Mouse (Mus musculus) common myeloid progenitor, adult 5-6 weeks (primary cell): Measurements from ENCODE around the gene Tubg2. TPM values are rescaled to one million over a fixed set of nuclear protein-coding genes. Genes with fewer than 3 reads are reported as not detected.
"Not testable (repeated sequence)": the region's sequence is repeated elsewhere in the genome, so short reads cannot be mapped to it uniquely, and the experiment has no call there.

Experiments used
- ATAC-seq: replicated peaks from 2 replicates; pipeline ENCODE4 v1.8.0; 2016; ENCODE audit warnings: low read depth, mild to moderate bottlenecking, moderate TSS enrichment, inconsistent platforms; ENCODE audit not compliant: poor library complexity, severe bottlenecking
- total RNA-seq: library from RNA; stranded (forward); fragments of 200-1000, 187-1606 nt; gene quantifications from 2 replicates; pipeline ENCODE4 v1.2.3, GENCODE M21; 2017

The Tubg2 gene
- total RNA-seq: not detected in 2 replicates

DNA sequence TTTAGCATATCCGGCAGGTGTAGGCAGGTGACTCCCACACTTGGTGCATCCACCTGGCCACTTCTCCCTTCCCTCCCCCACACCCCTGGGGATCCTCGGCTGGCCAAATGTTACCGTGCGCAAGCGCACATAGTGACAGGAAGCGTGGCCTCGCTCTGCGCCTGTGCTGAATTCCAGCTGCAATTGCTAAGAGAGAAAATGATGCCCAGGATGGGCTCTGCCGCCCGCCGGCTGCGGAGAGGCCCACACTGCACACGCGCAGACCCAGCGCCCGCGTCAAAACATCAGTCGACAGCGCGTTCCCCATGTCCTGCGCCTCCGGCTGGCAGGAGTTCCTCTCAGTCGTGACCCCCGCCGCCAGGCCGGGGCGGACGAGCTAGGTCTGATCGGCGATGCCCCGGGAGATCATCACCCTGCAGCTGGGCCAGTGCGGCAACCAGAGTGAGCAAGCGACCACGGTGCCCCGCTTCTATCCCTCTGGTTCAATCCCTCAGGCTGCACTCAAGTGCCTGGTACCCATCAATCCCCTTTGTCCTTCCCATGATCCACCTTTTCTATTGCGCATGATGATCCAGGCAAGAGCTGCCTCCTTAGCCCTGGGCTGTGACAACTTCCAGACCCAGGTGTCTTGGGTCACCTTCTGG, at the start of gene Tubg2:
Gene Tubg2 (plus strand): TSS at position 180 of the 644 bp plus-strand sequence.
- peak; percentile 60; the same call in 1 of the 2 replicates for ATAC-seq

DNA sequence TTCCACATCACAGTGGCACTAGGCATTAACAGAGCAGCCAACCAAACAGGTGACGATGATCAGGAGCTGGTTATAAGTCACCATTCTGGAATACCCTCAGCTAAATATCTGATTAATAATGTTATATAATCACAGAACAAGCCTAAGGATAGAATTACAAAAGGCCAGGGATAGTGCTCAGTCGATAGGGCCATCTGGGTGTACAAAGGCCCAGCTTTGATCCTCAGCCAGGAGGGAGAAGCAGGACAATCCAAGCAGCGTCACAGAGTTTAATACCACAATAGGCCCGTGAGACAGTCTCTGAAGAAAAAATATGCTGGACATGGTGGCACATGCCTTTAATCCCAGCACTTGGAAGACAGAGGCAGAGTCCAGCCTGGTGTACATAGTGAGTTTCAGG, 46.4 kb upstream of the Tubg2 start:
- no peak for ATAC-seq

- no peak for ATAC-seq
These were observed 45.0 kb upstream of the Tubg2 start for GRCm38 (mm10) chr11:101110708-101111107.

GRCm38 (mm10) chr11:101111178-101111577, 44.5 kb upstream of the Tubg2 start:
- no peak for ATAC-seq

GRCm38 (mm10) chr11:101112186-101112585, 43.5 kb upstream of the Tubg2 start:
- ATAC-seq: no peak

- ATAC-seq: peak; percentile 29
These were observed 40.1 kb upstream of the Tubg2 start for GRCm38 (mm10) chr11:101115564-101115963.

- ATAC-seq: no peak
These were observed 37.6 kb upstream of the Tubg2 start for GRCm38 (mm10) chr11:101118105-101118504.

GRCm38 (mm10) chr11:101119131-101119760, 36.5 kb upstream of the Tubg2 start:
- ATAC-seq: peak; percentile 30

GRCm38 (mm10) chr11:101119761-101120544, 35.8 kb upstream of the Tubg2 start, which contains the start of the genes Retreg3 and Tubg1:
Gene Retreg3 (minus strand): TSS chr11:101119893.
Gene Tubg1 (plus strand): TSS chr11:101119938.
- ATAC-seq: peak; percentile 89

GRCm38 (mm10) chr11:101120545-101121188, 35.0 kb upstream of the Tubg2 start:
- no peak for ATAC-seq

DNA sequence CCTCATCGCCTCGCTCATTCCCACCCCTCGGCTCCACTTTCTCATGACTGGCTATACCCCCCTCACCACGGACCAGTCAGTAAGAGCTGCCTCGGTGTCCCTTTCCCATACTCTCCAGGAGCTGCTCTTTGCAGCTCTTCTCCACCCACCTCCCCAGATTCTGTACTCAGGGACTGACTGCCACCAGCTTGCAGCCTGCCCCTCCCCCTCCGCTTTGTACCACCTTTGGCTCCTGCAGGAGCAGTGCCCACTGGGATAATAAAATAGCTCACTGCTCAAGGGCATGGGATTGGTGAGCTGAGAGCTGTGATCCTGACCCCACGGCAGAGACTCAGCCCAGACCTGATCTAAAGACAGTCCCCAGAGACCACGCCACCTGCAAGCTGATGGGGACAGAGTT, 31.2 kb upstream of the Tubg2 start:
- not testable (repeated sequence) for ATAC-seq

GRCm38 (mm10) chr11:101125008-101125407, 30.7 kb upstream of the Tubg2 start:
- not testable (repeated sequence) for ATAC-seq

DNA sequence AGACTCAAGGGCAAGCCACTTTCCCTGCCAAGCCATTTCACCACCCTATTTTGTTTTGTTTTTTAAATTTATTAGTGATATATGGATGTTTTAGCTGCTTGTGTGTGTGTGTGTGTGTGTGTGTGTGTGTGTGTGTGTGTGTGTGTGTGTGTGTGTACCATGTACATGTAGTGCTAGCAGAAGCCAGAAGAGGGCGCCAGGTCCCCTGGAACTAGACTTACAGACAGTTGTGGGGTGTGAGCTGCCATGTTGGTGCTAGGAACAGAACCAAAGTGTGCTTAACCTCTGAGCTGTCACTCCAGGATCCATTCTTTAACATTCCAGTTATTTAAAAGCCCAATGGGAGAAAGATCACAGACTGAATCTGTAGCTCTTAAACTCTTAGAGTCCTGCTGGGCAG, 28.6 kb upstream of the Tubg2 start:
- ATAC-seq: no peak

GRCm38 (mm10) chr11:101128996-101129577, 26.6 kb upstream of the Tubg2 start:
- ATAC-seq: no peak

GRCm38 (mm10) chr11:101130056-101130756, 25.5 kb upstream of the Tubg2 start:
- ATAC-seq: no peak

GRCm38 (mm10) chr11:101131187-101131586, 24.5 kb upstream of the Tubg2 start:
- ATAC-seq: no peak

- no peak for ATAC-seq
These were observed 24.0 kb upstream of the Tubg2 start for GRCm38 (mm10) chr11:101131701-101132100.

DNA sequence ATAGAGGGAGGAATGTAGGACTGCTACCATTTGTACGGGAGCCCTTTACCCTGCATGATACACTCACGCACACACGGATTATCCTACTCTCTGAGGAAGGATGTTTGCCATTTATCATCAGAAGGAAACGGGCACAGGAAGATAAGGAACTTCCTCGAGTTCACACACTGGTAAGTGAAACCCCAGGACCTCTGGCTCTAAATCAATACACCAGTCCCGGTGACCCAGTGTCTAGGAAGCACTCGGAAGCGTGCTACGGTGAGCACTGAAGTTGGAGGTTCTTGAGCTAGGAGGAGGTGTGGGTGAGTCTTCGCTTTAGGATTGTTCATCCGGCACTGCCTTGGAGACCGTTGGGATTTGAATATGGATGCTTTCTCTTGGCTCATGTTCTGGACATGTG, 22.7 kb upstream of the Tubg2 start:
- no peak for ATAC-seq

GRCm38 (mm10) chr11:101134217-101134865, 21.4 kb upstream of the Tubg2 start:
- ATAC-seq: no peak
